Mouse (Mus musculus): ENCODE measurements around the gene Zfyve28.

DNA sequence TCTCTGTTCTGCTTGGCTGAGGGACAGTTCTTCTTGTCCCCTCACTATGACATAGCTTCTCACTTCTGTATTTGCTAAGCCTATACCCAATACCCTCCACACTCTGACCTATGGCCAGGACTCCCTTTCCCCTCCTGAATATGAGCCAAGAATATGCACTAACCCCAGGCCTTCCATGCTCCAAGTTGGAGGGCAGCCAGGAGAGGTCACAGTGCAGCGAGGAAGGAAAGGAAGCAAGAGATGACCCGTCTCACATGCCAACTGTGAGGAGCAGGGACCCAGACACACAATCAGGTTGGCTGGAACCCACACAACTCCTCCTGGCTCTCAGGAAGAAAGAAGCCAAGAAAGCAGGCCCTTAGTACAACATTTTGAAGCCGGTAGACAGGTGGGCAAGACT, 20.8 kb upstream of the Zfyve28 start:
- TF ChIP-seq CTCF (IDR thresholded peaks at IDR 0.05 in 2 of 3, conservative IDR thresholded peaks at IDR 0.05 in 1 of 3; ENCODE audit: control insufficient read depth in 1 of 3, insufficient read depth in 1 of 3, low read depth in 2 of 3, low read length in 3 of 3, poor library complexity in 1 of 3, severe bottlenecking in 1 of 3): no peak
- TF ChIP-seq POLR2AphosphoS2 (IDR thresholded peaks at IDR 0.05; ENCODE audit: low read length): no peak
- TF ChIP-seq GABPA (IDR thresholded peaks at IDR 0.05; ENCODE audit: low read depth, low read length): no peak
- TF ChIP-seq E2F4 (IDR thresholded peaks at IDR 0.05; ENCODE audit: borderline replicate concordance, low read depth, low read length): no peak
- no peak for TF ChIP-seq TCF12 (IDR thresholded peaks at IDR 0.05; ENCODE audit: low read depth, low read length)
- TF ChIP-seq USF1 (IDR thresholded peaks at IDR 0.05; ENCODE audit: low read depth, low read length): no peak
- no peak for TF ChIP-seq RCOR1 (IDR thresholded peaks at IDR 0.05; ENCODE audit: low read depth, low read length)
- no peak for TF ChIP-seq JUND (IDR thresholded peaks at IDR 0.05; ENCODE audit: low read depth, low read length)
- TF ChIP-seq SMC3 (IDR thresholded peaks at IDR 0.05; ENCODE audit: low read depth, low read length): no peak
- no peak for TF ChIP-seq ZC3H11A (IDR thresholded peaks at IDR 0.05; ENCODE audit: low read depth, low read length)
- no peak for TF ChIP-seq KAT2A (conservative IDR thresholded peaks at IDR 0.05; ENCODE audit: low read depth, low read length)
- no peak for TF ChIP-seq POLR2A (IDR thresholded peaks at IDR 0.05; ENCODE audit: control insufficient read depth in 1 of 2, insufficient read depth in 1 of 2, low read depth in 1 of 2, low read length in 2 of 2, poor library complexity in 1 of 2)
- TF ChIP-seq MXI1 (IDR thresholded peaks at IDR 0.05; ENCODE audit: low read depth, low read length): no peak

Data from MEL (cell line).